Mouse (Mus musculus) C2C12 (cell line): ENCODE results near the gene Npr1. TPM values are rescaled to one million over a fixed set of nuclear protein-coding genes. Genes with fewer than 3 reads are reported as not detected.

Experiments used
- H3K27me3 ChIP-seq: one replicate; pipeline ENCODE4 v1.6.1; 2011; ENCODE audit not compliant: control insufficient read depth, insufficient read depth, insufficient read length
- H3K36me3 ChIP-seq: one replicate; pipeline ENCODE4 v1.6.1; 2011; ENCODE audit not compliant: control insufficient read depth, insufficient read depth
- H3K4me3 ChIP-seq: one replicate; pipeline ENCODE4 v1.5.1; 2011; ENCODE audit warnings: mild to moderate bottlenecking, control low read depth; ENCODE audit not compliant: poor library complexity, insufficient read depth, severe bottlenecking
- H3K79me2 ChIP-seq: one replicate; pipeline ENCODE4 v1.6.1; 2011; ENCODE audit not compliant: control insufficient read depth, insufficient read depth
- H3K79me3 ChIP-seq: one replicate; pipeline ENCODE4 v1.6.1; 2011; ENCODE audit warnings: low read depth, control low read depth
- H3ac ChIP-seq: one replicate; pipeline ENCODE3; 2011; ENCODE audit warnings: low read depth; ENCODE audit not compliant: control insufficient read depth, insufficient read length
- CEBPB ChIP-seq: IDR thresholded peaks from one replicate; pipeline ENCODE4 v1.6.1; 2011; ENCODE audit warnings: low read depth, mild to moderate bottlenecking, control low read depth, moderate library complexity
- CTCF ChIP-seq: IDR thresholded peaks from one replicate; pipeline ENCODE4 v1.5.1; 2011; ENCODE audit not compliant: control insufficient read depth, insufficient read depth, insufficient read length
- FOSL1 ChIP-seq: IDR thresholded peaks from one replicate; pipeline ENCODE4 v1.8.0; 2011; ENCODE audit warnings: mild to moderate bottlenecking, low read length; ENCODE audit not compliant: poor library complexity, insufficient read depth, severe bottlenecking
- MAX ChIP-seq: IDR thresholded peaks from one replicate; pipeline ENCODE4 v1.6.1; 2011; ENCODE audit warnings: mild to moderate bottlenecking, control low read depth
- MYOD1 ChIP-seq: IDR thresholded peaks from one replicate; pipeline ENCODE4 v1.6.1; 2011; ENCODE audit warnings: low read depth; ENCODE audit not compliant: control insufficient read depth, insufficient read length
- MYOG ChIP-seq: IDR thresholded peaks from one replicate; pipeline ENCODE4 v1.6.1; 2011; ENCODE audit not compliant: control insufficient read depth, insufficient read length; ENCODE audit errors: extremely low read depth
- USF1 ChIP-seq: IDR thresholded peaks from one replicate; pipeline ENCODE4 v1.6.1; 2011; ENCODE audit warnings: low read depth, mild to moderate bottlenecking, control low read depth, moderate library complexity
- polyA plus RNA-seq: library from polyadenylated mRNA; unstranded; fragments of >200 nt; fragmentation: generic; extraction: Trizol; gene quantifications from one replicate; pipeline ENCODE4 v1.2.1, GENCODE M21; 2012; ENCODE audit warnings: missing spikeins

Gene Npr1
- polyA plus RNA-seq, 1 experiment, result 1.0 TPM

- no peaks in the 10 kb centered on the region for H3K36me3 ChIP-seq
Measured at GRCm38 (mm10) chr3:90467618-90468300, 2.1 kb upstream of the Npr1 start.

GRCm38 (mm10) chr3:90466311-90466766, 673 bp upstream of the Npr1 start:
- Histone ChIP-seq H3K79me3 (no peaks in the 10 kb centered on the region), H3ac (peak overlapping the region; percentile 32), H3K4me3 (peak overlapping the region; percentile 19), H3K36me3 (no peaks in the 10 kb centered on the region), H3K79me2 (no peaks in the 10 kb centered on the region), H3K27me3 (peaks cover 5% of the 10 kb centered on the region)
- TF ChIP-seq USF1, result no peak
- TF ChIP-seq MYOG, result no peak
- peak; percentile 97 for TF ChIP-seq CEBPB
- peak; percentile 78 for TF ChIP-seq CTCF
- TF ChIP-seq MAX, result no peak

More at GRCm38 (mm10) chr3:90467618-90468300, 2.1 kb upstream of the Npr1 start:
- H3K4me3 ChIP-seq, result no peak overlapping the region
- no peak overlapping the region for H3ac ChIP-seq
- no peak for TF ChIP-seq MYOG
- TF ChIP-seq CEBPB, result no peak
- TF ChIP-seq MAX, result no peak
- TF ChIP-seq CTCF, result no peak
- no peaks in the 10 kb centered on the region for H3K79me3 ChIP-seq
- no peaks in the 10 kb centered on the region for H3K79me2 ChIP-seq
- H3K27me3 ChIP-seq, result peaks cover 5% of the 10 kb centered on the region

- H3K36me3 ChIP-seq, result no peaks in the 10 kb centered on the region
- peaks cover 5% of the 10 kb centered on the region for H3K27me3 ChIP-seq
- peak overlapping the region; percentile 2 for H3ac ChIP-seq
- no peaks in the 10 kb centered on the region for H3K79me2 ChIP-seq
- no peak overlapping the region for H3K4me3 ChIP-seq
- H3K79me3 ChIP-seq, result no peaks in the 10 kb centered on the region
- no peak for TF ChIP-seq CTCF
- TF ChIP-seq FOSL1, result no peak
- TF ChIP-seq MAX, result no peak
- TF ChIP-seq MYOG, result no peak
- no peak for TF ChIP-seq USF1
Measured at GRCm38 (mm10) chr3:90465081-90465685, 483 bp downstream of the Npr1 start.

- Histone ChIP-seq H3ac (no peak overlapping the region), H3K79me2 (no peaks in the 10 kb centered on the region), H3K27me3 (peaks cover 5% of the 10 kb centered on the region), H3K36me3 (no peaks in the 10 kb centered on the region), H3K4me3 (no peak overlapping the region), H3K79me3 (no peaks in the 10 kb centered on the region)
- TF ChIP-seq MYOG (no peak), FOSL1 (no peak), USF1 (no peak), MAX (no peak), MYOD1 (no peak), CEBPB (no peak), CTCF (no peak)
Measured at GRCm38 (mm10) chr3:90464552-90465080, 1.1 kb downstream of the Npr1 start.

- Histone ChIP-seq H3K4me3 (no peak overlapping the region), H3K27me3 (peaks cover 5% of the 10 kb centered on the region), H3K36me3 (no peaks in the 10 kb centered on the region), H3K79me3 (no peaks in the 10 kb centered on the region), H3ac (no peak overlapping the region), H3K79me2 (no peaks in the 10 kb centered on the region)
- no peak for TF ChIP-seq FOSL1
Measured at GRCm38 (mm10) chr3:90462579-90462978, 3.1 kb downstream of the Npr1 start.

GRCm38 (mm10) chr3:90461935-90462334, 3.7 kb downstream of the Npr1 start:
- H3K79me3 ChIP-seq, result no peaks in the 10 kb centered on the region
- H3K4me3 ChIP-seq, result no peak overlapping the region
- H3K79me2 ChIP-seq, result no peaks in the 10 kb centered on the region
- H3ac ChIP-seq, result no peak overlapping the region
- no peaks in the 10 kb centered on the region for H3K36me3 ChIP-seq
- TF ChIP-seq CTCF (no peak), MAX (no peak), MYOG (no peak), MYOD1 (no peak), CEBPB (no peak), USF1 (no peak), FOSL1 (no peak)
- H3K27me3 ChIP-seq, result peaks cover 5% of the 10 kb centered on the region
